Mouse (Mus musculus) liver, adult (tissue): ENCODE data around the gene Tbx15.

Source experiments
- GATA4 ChIP-seq: IDR thresholded peaks from 2 replicates; pipeline ENCODE4 v1.6.1; 2014; ENCODE audit warnings: mild to moderate bottlenecking, low read length; ENCODE audit not compliant: insufficient replicate concordance

Gene Tbx15

DNA sequence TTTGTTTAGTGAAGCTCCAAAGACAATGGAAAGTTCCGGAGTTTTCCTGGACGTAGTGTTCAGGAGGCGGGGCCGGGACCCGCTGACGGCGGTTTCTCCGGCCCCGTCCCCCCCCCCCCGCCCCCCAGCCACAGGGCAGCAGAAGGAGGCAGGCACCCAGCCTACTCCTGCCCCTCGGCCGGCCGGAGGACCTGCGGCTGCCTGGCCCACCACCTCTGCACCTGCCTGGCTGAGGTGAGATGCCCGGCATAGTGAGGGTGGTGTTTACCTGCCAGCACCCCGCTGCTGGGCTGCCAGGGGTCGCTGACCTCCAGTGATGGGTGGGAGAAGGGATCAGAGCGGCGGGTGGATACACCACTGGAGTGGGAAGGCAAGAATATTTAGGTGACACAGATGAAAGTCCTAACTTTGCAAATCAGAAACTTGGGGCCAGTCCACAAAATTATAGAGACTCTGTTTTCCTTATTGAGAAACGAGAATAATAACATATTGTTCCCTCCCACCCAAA lies at the start of gene Tbx15:
TSS of gene Tbx15 (plus strand) at position 169 of the 508 bp plus-strand sequence.
- TF ChIP-seq GATA4: no peak

DNA sequence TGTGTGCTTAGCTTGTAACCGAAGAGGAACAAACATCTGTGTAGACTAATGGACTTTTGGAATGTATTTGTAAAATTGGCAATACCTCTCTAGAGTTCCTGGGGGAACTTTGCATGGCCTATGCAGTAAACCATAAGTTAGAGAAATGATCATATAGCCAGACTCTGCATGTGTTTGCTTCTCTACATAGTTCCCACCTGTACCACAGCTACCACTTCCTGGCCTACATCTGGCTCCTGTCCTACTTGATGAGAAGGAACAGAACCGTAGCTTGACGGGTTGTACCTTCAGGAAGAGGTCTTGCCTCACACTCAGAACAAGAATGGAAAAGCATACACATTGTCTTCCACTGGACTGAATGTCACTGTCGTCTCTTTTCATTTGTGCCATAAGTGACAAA lies 46.6 kb upstream of the Tbx15 start:
- TF ChIP-seq GATA4: no peak

DNA sequence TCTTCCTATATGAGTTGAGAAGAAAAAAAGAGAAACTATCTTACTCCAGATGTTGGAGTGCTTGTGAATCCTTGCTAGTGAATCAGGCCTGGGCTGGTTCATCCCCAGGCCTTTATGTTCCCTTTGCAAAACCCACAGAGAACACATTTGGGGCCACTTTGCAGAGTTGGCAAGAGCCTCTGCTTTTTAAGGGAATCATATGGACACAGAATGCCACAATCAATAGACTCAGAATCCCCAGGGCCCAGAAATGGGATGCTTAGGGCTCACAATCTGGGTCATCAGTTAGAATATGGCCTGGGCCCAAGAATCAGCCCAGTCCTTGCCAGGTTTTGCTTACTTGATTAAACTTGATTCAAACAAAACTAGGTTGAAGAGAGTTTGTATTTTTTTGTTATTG lies 36.9 kb upstream of the Tbx15 start:
- no peak for TF ChIP-seq GATA4

DNA sequence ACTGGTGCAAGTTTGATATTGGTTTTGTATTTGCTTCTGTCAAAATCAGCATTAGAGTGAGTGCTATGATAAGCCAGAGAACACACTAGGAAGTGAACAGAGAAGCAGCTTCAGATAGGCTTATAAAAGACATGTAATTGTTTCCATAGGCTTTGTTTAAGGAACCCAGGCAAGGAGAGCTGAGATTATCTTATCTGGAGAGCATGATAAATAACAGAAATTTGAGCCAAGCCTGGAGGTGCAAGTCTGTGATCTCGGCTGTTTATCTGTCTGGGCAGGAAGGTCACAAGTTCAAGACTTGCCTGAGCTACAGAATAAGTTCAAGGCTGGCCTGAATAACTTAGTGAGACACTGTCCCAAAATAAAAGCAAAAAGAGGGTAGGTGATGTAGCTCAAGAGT lies 31.8 kb upstream of the Tbx15 start:
- TF ChIP-seq GATA4: no peak

DNA sequence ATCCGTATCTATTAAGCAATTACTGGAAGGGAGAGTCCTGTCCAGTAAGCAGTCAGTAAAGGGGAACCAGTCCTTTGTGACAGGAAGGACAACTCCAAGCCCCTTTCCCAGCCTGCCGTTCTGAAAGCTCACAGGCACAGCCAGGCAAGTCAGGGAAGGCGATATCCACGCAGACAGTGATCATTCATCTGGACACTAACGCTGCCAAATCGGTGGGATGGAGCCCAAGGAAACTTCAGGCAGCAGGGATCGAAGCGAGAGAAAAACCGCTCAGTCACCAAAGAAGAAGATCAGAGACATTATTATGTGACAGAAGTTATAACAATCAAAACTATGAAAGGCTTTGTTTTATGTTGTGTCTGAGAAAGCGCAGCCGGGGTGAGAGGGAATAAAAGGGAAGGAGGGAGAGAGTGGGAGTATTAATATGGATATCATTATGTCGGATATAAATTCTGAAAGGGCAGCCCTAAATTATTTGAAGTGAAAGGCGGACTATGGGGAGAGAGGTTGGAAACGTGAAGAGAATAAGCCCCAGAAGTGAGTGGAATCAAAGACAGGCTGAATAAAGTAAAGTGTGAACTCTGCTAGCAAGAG lies 29.0 kb upstream of the Tbx15 start:
- no peak for TF ChIP-seq GATA4

DNA sequence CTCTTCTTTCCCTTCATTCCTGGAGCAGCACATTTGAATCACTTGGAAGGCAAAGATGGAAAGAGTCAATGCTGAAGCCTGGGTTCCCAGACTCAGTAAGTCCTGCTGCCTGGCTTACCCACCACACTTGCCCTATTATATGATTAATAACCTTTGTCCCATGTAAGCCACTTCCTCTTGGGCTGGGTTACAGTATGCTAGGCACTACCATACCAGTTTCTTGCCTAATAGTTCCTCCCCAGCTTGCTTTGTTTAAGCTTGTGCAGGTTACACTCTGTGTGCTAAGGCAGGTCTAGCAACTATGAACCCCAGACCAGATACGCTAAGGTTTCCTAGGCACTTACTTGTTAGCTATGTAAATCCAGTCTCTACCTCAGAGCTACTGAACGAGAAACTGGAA lies 12.4 kb upstream of the Tbx15 start:
- no peak for TF ChIP-seq GATA4

DNA sequence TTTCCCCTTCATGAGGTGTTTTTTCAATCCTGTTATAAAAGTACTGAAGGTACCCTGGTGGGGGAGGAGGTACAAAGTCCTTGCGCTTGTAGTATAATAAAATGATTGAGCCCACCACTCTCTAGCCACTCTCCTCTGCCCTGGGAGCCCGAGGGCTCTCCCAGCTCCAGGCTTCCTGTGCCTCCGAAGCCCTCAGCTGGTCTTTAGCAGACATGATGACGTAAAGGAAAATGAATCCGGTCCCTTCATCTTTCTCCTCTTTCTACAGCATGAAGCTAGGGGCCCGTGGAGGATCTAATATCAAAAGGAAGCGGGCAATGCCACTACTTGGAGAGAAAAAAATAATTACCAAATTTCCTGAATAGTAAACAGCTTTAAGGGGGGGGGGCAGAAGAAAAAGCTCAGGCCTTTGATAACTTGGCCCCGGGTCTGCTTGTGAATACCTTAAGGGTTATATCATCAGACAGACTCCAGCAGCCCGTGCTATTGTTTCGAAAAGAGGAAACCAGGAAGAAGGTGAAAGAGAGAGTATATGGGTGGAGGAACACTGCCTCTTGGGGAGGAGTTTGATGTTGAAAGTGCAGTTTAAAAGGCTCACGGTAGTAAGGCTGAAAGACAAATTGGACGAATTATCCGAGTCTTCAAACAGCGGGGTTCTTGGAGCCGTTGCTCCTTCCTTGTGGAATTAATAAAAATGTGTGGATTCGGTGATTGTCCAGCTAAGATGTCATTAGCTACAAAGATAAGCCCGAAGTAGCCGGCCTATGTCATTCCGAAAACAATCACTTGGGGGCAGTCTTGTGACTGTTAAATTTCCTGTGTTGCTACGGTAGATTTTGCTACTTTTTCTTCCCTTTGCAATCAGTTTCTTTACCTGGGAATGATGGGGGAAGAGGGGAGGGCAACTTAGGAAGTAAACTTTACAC lies 6.5 kb upstream of the Tbx15 start:
- TF ChIP-seq GATA4: no peak

DNA sequence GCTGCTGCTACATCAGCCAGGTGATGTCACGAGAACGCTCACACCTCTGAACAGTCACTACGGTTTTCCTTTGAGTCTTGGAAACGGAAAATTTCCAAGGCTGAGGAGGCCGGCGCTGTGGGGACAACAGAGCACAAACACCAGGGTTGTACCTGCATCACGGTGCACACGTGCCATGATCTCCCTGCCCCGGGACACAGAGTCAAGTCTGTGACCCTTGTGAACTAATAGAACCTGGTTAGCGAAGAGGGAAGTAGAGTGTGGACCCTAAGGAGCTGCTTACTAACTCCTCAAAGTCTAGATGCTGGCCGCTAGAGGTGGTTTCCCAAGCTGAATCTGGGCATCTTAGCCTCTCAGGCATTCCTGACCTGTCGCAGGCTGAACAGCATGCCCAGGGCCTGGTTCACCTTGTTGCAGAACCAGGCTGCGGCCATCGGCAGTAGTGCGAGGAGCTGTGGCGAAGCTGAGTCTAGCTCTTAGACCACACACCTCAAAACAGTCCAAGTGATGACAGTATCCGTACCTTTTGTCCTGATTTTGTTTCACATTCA lies 5.8 kb upstream of the Tbx15 start:
- no peak for TF ChIP-seq GATA4

DNA sequence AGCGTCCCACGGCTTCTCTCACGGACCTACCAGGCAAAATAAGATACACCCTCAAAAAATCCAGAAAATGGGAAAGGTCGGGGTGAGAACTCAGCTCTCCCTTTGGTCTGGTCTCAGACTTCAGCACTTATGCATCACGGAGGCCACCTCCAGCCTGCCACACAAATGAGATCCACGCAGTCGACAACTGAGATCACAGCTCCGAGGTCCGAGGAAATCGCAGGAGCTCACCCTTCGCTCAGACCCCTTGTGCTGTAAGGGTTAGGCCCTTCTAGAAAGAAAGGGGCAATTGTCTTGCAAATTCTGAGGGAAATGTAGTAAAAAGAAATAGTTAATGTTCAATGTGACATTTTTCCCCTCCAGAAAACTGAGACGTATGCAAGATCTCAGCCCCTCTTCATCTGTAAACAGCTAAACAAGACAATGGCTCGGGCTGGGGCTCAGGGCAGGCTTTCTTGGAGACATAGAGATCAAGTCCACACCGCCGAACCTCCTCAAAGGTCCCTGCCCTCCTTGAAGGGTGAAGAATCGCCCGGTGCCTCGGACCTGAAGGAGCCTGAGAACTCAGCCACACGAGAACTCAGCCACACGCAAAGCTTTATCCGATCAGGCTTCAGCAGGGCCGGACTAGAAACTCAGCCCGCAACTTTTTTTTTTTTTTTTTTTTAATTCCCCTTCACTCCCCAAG lies 4.9 kb upstream of the Tbx15 start:
- TF ChIP-seq GATA4: no peak

DNA sequence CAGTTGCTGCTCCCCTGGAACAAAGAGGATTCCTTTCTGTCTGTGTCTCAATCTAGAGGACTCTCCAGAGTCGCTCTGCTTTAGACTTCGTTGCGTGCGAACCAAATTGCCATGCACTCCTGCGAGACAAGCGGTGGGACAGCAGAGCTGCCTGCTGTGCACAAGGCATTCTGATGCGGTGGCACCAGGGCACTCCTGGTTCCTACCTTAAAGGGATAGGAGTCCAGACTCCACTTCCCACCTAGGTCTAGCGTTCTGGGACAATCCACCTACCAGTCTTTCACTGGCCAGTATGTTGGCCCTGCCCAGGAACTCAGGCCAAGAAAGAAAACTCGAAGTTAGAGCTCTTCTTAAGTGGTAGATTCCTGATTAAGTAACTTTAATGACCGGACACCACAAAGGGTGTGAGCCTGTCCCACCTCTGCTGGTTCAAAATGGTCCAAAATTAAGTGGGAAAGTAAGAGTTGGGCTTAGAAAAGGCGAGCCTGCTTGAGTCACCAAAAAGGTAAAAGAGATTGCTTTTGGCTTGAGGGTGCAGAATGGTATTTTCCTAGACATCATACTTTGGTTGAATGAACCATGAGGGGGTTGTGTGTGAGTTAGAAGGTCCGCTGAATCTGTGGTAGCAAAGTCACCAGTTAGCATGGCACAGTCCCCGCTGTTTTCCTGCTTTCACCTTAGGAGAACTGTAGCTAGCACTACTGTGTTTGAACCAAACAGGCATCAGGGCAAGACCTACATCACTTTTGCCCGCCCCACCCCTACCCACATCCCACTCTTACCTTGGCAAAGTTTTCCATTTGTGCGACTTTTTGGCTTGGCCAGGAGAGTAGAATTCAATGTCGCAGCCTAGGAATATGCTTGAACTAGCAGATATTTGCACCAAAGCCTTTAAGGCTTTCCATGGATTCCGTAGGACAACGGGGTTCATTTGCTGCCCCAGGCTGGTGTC lies 4.1 kb upstream of the Tbx15 start:
- no peak for TF ChIP-seq GATA4

DNA sequence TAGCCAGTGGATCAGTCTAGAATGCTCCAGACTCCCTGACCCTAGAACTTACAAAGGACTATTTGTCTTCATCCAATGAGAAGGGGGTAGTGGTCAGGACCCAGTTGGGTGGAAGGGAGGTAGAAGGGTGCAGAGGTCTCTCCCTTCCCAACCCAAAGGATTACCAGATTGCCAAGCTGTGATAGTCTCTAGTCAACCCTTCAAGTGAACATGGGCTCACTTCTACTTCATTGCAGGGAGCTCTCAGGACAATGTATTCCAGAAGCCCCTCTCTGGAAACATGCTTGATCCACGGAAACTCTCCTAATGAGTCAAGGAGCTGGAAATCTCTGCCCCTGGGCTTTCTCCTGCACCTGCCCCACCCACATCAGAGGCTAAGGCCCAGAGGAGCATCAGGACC lies 1.5 kb upstream of the Tbx15 start:
- no peak for TF ChIP-seq GATA4

DNA sequence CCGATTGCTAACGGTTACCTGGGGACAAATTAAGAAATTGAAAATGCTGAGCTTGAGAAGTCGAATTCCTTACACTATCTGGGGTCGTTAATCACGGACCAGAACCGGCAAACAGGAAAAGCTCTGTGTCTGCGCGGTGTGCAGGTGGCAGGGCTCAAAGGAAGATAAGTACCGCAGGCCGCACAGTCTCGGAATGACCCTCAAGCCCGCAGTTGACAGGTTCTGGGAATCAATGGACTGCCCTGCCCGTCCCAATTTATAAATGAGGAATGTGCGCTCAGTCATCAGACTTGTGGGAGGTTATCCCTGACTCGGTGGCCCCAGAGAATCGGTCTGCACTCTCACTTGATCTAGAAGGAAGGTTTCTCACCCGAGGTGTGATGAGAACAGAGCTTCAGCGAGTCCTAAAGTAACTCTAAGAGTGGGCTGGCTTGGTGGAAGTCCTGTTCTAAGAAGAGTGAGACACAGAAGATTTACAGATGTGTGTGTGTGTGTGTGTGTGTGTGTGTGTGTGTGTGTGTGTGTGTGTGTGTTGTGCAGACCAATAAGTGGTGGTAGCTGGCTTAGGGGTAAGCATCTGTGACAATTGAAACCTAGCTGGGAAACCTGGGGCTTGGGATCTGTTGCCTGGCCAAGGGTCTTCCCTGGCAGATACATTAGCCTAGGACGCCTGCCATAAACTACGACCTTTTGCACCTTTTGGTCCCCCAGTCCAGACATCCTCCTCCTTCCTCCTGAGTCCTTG lies 708 bp upstream of the Tbx15 start:
- no peak for TF ChIP-seq GATA4

DNA sequence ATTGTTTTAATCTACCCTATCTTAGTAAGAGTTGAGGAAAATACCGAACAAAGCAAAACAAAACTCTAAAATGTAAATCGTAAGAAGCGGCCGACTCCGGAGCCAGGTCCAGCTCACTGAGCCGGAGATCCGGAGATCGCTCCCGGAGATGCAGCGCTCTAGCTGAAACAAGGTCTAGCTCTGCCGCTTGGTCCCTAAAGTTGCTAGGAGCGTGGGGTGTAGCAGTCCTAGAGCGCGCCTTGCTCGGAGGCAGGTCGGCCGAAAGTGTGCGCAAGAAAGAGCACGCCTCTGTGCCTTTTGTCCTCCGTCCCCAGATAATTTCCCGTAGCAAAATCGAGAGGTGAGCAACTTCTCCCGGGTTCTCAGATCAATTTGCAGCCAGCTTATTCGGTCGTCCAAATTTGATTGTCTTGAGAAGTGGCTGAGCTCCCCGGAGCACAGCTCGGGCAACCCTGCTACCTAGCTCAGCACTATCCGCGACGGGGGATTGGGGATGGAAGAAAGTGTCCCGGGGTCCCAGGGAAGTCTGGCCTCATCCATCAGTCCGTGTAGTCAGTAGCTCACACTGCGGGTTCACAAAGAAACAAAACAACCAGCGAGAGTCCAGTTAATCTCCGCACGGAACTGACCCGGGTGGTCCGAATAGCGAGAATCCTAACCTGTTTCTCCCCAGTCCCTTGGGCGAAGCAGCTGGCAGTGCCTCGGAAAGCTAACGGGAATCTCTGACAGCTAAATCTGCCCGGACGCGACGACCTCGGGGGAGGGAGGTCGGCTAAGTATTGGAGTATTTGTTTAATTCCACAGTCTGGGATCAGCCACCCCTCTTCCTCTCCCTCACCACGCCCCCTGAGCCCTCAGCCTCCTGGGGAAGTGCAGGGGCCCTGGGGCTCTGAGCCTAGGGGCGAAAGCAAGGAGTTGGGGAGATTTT lies 894 bp downstream of the Tbx15 start:
- TF ChIP-seq GATA4: no peak

DNA sequence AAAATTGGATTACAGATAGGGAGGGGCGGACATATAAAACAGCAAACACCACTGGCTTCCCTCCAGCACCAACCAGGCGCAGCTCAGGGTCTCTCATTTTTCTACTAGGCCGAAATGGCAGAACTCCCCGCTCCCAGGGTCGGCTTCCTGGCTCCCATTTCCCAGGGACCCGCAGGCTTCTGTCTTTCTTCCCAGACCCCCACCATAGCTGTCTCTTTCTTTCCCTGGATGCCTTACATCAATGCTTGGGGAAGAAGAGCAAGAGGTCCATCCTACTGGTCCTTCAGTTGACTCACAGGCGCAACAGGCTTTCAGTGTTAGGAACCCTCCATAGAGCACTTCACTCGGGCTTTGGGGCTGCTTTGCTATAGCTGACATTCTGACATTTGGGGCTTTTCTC lies 2.3 kb downstream of the Tbx15 start:
- no peak for TF ChIP-seq GATA4
